Mouse (Mus musculus) midbrain, embryonic 14.5 days (tissue): ENCODE measurements around the gene Syt1. TPM values are rescaled to one million over a fixed set of nuclear protein-coding genes. Genes with fewer than 3 reads are reported as not detected.
A peak's percentile ranks its signal among the peaks of the same experiment; 100 is the strongest.

Experiments
- ATAC-seq: fragments of 200-750 bp; cut with Nextera tagmentation; 2 replicates; pipeline ENCODE4 v1.8.0; 2017; ENCODE audit warnings: moderate number of reproducible peaks, moderate library complexity; ENCODE audit not compliant: low FRiP score, low TSS enrichment
- DNase-seq: peaks from one replicate; pipeline ENCODE4 v3.0.0-alpha.2; 2015
- H3K27ac ChIP-seq: fragments of 300-500 bp; sonication (generic); replicated peaks from 2 replicates; pipeline ENCODE4 v1.5.1; 2014; ENCODE audit warnings: mild to moderate bottlenecking, low read depth, low read length, moderate library complexity
- H3K27me3 ChIP-seq: fragments of 300-500 bp; sonication (generic); 2 replicates; pipeline ENCODE4 v1.6.1; 2014; ENCODE audit warnings: low read length, control low read depth, mixed read lengths; ENCODE audit not compliant: control insufficient read depth, insufficient read depth
- H3K36me3 ChIP-seq: fragments of 300-500 bp; sonication (generic); 2 replicates; pipeline ENCODE4 v1.6.1; 2014; ENCODE audit warnings: low read length, control low read depth; ENCODE audit not compliant: control insufficient read depth, insufficient read depth
- H3K4me1 ChIP-seq: fragments of 300-500 bp; sonication (generic); 2 replicates; pipeline ENCODE4 v1.6.1; 2014; ENCODE audit warnings: mild to moderate bottlenecking, antibody characterized with exemption, low read length, control low read depth; ENCODE audit not compliant: control insufficient read depth, insufficient read depth
- H3K4me2 ChIP-seq: fragments of 300-500 bp; sonication (generic); 2 replicates; pipeline ENCODE4 v1.6.1; 2014; ENCODE audit warnings: mild to moderate bottlenecking, low read length, moderate library complexity
- H3K4me3 ChIP-seq: fragments of 300-500 bp; sonication (generic); replicated peaks from 2 replicates; pipeline ENCODE4 v1.5.1; 2014; ENCODE audit warnings: low read depth, low read length
- H3K9ac ChIP-seq: fragments of 300-500 bp; sonication (generic); replicated peaks from 2 replicates; pipeline ENCODE4 v1.6.1; 2014; ENCODE audit warnings: mild to moderate bottlenecking, low read length, moderate library complexity
- H3K9me3 ChIP-seq: fragments of 300-500 bp; sonication (generic); 2 replicates; pipeline ENCODE4 v1.6.1; 2016; ENCODE audit warnings: low read length, control low read depth, mixed read lengths; ENCODE audit not compliant: control insufficient read depth
- WGBS: fragments of 180-500 bp; shearing (Covaris S2); extraction: QIAGEN DNeasy Blood & Tissue Kit; methylation state at CpG from one replicate; pipeline ENCODE4 v1.1.7; 2014; 5-methylcytosine and 5-hydroxymethylcytosine counted together
- polyA plus RNA-seq: library from polyadenylated mRNA; unstranded; fragments of >200 nt; fragmentation: Nextera tagmentation; extraction: Ambion mirVana; gene quantifications from 2 replicates; pipeline ENCODE4 v1.2.1, GENCODE M21; 2014

Syt1 gene
- 103 and 106 TPM in 2 replicates for polyA plus RNA-seq

DNA sequence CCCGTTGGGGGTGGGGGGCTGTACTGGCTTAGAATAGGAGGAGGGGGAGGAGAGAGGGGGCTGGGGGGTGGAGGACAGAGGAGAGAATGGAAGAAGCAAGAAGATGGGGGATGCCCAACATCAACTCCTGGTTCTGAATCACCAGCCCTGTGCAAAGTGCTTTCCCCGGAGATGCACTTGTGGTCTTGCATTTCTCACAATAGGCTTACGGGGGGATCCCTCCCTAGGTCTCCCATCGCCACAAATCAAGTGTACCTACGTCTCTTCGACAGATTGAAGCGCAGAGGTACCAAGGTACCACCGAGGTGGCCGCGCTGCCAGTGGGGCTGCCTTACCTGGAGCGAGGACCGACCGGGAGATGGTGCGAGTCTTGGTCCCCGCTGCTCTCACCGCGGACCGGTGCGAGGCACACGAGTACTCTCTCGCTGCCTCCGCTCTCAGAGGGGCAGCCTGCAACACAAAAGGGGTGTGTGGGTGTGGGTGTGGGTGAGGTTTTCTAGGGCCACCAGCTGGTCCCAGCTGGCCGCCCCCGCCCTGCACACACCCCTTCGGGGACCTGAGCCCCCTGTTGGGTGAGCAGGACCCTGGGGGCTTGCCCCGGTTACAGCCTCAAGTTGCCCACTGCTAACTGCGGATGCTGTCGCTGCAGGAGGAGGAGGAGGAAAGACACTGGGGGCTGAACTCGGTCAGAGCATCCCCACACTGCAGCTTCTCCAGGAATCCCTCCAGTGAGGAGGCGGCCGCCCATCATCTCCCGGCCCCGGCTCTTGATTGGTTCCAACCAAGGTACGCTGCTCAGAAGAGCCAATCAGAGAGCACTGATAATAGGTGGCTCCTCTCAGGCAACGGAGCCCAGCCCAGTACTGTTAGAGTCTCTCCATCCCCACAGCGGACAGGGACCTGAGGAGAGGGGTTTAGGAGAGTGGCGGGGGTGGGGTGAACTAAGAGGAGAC is at the start of gene Syt1:
Gene Syt1 (minus strand): TSS at position 742 of the 953 bp plus-strand sequence.
- DNase-seq = peak; percentile 95
- peak; percentile 100 for ATAC-seq
- H3K27me3 ChIP-seq = no peaks in the 10 kb centered on the region
- peak within 1 kb of the TSS; percentile 99 for H3K4me2 ChIP-seq
- under 1% methylated on average over 37 of the region's 37 CpGs for WGBS
- H3K4me3 ChIP-seq = peak within 1 kb of the TSS; percentile 82
- H3K9ac ChIP-seq = peak within 1 kb of the TSS; percentile 92
- H3K27ac ChIP-seq = peak within 1 kb of the TSS; percentile 95
- no peaks in the 10 kb centered on the region for H3K36me3 ChIP-seq
- no peaks in the 10 kb centered on the region for H3K9me3 ChIP-seq
- peaks cover 14% of the 10 kb centered on the region for H3K4me1 ChIP-seq

DNA sequence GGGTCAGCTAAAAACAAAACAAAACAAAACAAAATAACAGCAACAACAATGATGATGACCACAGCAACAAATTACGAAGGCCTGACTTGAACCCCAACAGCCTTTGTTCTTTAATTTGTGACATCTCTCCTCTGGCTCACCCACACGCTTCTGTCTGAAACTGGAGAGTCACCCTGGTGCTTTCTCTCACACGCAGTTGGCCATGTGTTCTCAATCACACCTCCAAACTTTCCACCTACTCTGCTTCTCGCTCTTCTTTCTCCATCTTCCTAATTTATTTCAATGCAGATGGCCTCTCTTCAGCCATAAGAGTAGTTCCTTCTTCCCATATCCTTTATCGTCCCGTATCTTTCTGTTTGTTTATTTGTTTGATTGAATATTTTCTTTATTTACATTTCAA is 45.7 kb upstream of the Syt1 start:
- ATAC-seq = no peak
- no peaks in the 10 kb centered on the region for H3K4me1 ChIP-seq
- H3K27me3 ChIP-seq = no peaks in the 10 kb centered on the region
- no peak overlapping the region for H3K4me3 ChIP-seq
- H3K4me2 ChIP-seq = no peak overlapping the region
- peaks cover 4% of the 10 kb centered on the region; the same call in 1 of the 2 replicates for H3K9me3 ChIP-seq
- H3K27ac ChIP-seq = no peak overlapping the region
- no peak for DNase-seq
- WGBS = 91% methylated on average over 6 of the region's 6 CpGs
- H3K9ac ChIP-seq = no peak overlapping the region
- H3K36me3 ChIP-seq = no peaks in the 10 kb centered on the region

DNA sequence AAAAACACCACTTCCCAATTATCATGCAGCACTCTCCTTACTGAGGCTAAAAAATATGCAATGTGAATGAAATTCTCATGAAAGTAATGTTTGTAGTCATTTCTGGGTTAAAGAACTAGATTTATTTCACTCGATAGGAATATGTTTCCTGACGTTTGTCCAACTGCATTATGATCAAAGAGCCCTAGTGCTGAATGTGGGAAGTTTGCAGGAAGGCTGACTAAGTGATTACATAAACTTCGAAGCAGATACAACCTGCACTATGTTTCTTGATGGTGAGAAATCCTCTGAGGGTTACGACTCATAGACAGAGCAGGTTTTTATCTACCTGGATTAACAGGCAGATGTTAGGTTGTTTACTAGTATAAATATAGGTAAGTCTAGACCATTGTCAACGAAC is 36.8 kb upstream of the Syt1 start:
- no peaks in the 10 kb centered on the region for H3K4me1 ChIP-seq
- DNase-seq (no peak), ATAC-seq (no peak)
- WGBS = 87% methylated on average over 5 of the region's 5 CpGs
- H3K4me3 ChIP-seq = no peak overlapping the region
- H3K27me3 ChIP-seq = no peaks in the 10 kb centered on the region
- no peak overlapping the region for H3K27ac ChIP-seq
- H3K9me3 ChIP-seq = no peaks in the 10 kb centered on the region
- H3K4me2 ChIP-seq = no peak overlapping the region
- no peaks in the 10 kb centered on the region for H3K36me3 ChIP-seq
- no peak overlapping the region for H3K9ac ChIP-seq

DNA sequence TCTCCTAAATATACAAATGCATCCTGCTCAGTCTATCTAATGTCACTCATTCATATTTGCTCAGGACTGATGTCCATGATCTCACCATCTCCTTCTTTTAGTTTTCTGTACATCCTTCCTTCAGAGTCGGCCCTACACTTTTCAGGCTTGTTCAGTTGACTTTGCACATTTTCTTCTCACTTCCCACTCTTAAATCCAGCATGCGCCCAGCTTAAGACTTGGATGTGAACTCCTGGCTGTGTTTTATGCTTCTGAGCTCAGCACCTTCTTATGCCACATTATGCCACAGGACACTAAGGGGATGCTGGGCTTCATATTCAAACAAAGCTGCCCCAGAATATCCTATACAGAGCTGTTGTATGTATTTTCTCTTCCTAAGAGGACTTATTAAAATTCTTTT is 36.2 kb upstream of the Syt1 start:
- ATAC-seq (no peak), DNase-seq (no peak)
- no peak overlapping the region for H3K4me3 ChIP-seq
- H3K36me3 ChIP-seq = no peaks in the 10 kb centered on the region
- no peaks in the 10 kb centered on the region for H3K27me3 ChIP-seq
- no peak overlapping the region for H3K4me2 ChIP-seq
- no peak overlapping the region for H3K27ac ChIP-seq
- 84% methylated on average over 2 of the region's 2 CpGs for WGBS
- H3K9me3 ChIP-seq = no peaks in the 10 kb centered on the region
- H3K4me1 ChIP-seq = no peaks in the 10 kb centered on the region
- H3K9ac ChIP-seq = no peak overlapping the region

DNA sequence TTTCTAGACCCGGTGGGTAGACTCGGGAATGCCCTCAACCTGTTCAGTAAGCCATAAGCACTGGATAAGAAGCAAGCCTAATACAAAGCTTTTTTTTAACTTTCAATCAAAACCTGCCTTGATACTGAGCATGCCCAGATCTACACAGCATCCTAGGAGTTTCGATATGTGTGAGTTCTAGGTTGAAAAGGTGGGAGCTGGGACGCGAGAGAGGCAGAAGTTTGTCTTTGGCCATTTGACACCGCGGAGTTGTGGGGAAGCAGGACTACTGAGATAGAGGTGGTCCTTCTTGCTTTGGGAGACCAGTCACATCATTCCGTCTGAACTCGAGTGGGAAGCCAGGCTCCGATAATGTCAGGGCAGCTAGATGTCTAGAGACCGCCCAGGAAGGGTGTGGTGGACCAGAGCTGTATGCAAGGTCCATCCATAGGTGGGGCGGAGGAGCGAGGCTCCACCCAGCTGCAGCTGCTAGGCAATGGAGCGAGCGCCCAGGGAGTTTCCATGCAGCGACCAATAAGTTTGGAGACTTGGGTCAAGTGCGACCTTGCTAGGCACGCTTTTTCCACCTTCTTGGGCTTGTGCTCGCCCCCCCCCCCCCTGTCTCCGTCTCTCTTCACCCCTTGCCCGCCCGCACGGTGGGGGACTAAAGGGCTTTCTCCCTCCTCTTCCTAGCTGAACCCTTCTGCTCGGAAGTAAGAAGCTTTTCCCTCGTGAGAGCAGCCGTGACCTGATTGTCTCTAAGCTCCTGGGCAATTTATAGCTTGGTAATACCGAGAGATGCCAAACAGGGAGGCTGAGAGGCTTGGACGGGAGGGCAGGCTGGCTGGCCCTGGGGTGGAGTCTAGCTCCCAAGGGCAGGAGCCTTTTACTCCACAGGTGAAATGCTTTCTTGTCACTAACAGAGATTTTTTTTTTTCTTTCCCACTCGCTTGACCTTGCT is 714 bp upstream of the Syt1 start:
- Histone ChIP-seq H3K27ac (peak overlapping the region; percentile 95; the same call in 1 of the 2 replicates), H3K4me2 (peak overlapping the region; percentile 99)

DNA sequence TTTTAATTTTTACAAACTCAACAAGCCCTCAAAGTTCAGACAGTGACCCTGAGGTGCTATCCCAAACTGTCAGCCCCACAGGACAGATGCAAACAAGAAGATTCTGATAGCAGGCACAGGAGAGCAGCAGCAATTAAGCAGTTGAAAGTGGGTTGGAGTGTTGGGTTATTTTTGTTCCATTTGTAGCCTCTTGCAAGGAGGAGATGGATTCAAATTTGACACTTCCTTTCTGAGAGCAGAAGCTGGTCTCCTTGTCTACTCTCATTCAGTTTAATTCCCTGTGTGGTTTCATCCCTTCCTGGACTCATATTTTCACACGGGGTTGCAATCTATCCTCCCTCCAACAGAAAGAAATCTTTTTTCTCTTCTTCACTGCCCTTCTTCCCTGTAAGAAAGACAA is 951 bp downstream of the Syt1 start:
- H3K4me3 ChIP-seq = peak overlapping the region; percentile 82
- H3K4me1 ChIP-seq = peaks cover 14% of the 10 kb centered on the region
- H3K9ac ChIP-seq = peak overlapping the region; percentile 92
- no peaks in the 10 kb centered on the region for H3K27me3 ChIP-seq
- DNase-seq (no peak), ATAC-seq (no peak)
- H3K9me3 ChIP-seq = no peaks in the 10 kb centered on the region
- H3K36me3 ChIP-seq = no peaks in the 10 kb centered on the region
- WGBS = 6% methylated on average over 1 of the region's 1 CpGs
- peak overlapping the region; percentile 95 for H3K27ac ChIP-seq
- H3K4me2 ChIP-seq = peak overlapping the region; percentile 99

More for the DNA sequence above, 714 bp upstream of the Syt1 start:
- Histone ChIP-seq H3K4me1 (peaks cover 14% of the 10 kb centered on the region), H3K9me3 (no peaks in the 10 kb centered on the region), H3K27me3 (no peaks in the 10 kb centered on the region), H3K4me3 (peak overlapping the region; percentile 82), H3K9ac (peak overlapping the region; percentile 46), H3K36me3 (no peaks in the 10 kb centered on the region)
- peak; percentile 62 for DNase-seq
- ATAC-seq = peak; percentile 58
- 2% methylated on average over 29 of the region's 29 CpGs for WGBS

DNA sequence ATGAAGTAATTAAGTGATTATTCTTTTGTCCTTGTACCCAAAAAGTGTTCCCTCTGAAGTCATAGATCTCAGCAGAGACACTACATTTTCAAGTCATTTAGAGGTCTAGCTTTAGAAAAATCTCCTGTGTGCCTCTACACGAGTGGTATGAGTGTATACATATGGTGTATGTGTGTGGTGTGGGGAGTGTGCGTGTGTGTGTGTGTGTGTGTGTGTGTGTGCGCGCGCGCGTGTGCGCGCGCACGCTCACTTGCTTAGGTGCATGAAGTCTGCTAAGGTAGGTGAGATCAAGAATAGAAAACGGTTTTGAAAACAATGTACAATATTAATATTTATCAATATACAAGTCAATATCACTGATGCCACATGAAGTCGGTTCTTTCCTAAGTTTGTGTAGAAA is 2.3 kb downstream of the Syt1 start:
- H3K36me3 ChIP-seq = no peaks in the 10 kb centered on the region
- no peaks in the 10 kb centered on the region for H3K9me3 ChIP-seq
- H3K4me2 ChIP-seq = peak overlapping the region; percentile 99
- H3K27me3 ChIP-seq = no peaks in the 10 kb centered on the region
- H3K9ac ChIP-seq = no peak overlapping the region
- peak overlapping the region; percentile 82 for H3K4me3 ChIP-seq
- peaks cover 14% of the 10 kb centered on the region for H3K4me1 ChIP-seq
- 93% methylated on average over 13 of the region's 13 CpGs for WGBS
- ATAC-seq (no peak), DNase-seq (no peak)
- no peak overlapping the region for H3K27ac ChIP-seq

DNA sequence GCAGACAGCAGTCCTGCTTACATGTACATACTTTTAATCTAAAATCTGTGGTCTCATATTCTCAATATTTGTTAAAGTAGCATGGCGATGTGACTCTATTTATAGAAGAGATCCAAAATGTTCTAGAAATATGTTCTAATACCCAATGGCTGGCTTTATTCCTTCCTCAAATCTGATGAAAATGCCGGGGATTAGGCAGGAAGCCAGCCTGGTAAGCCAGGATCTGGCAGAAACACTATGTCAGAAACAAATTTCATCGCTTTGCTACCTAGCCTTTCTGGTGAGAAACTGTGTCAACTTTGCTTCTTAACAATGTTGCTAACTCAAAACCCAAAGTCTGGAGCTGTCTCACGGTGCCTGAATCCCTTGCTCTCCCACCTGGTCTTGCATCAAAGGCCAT is 7.3 kb downstream of the Syt1 start:
- ATAC-seq (no peak), DNase-seq (no peak)
- H3K9ac ChIP-seq = no peak overlapping the region
- H3K4me3 ChIP-seq = no peak overlapping the region
- no peak overlapping the region for H3K27ac ChIP-seq
- no peaks in the 10 kb centered on the region for H3K27me3 ChIP-seq
- H3K9me3 ChIP-seq = no peaks in the 10 kb centered on the region
- H3K4me1 ChIP-seq = peaks cover 5% of the 10 kb centered on the region
- H3K4me2 ChIP-seq = no peak overlapping the region
- H3K36me3 ChIP-seq = no peaks in the 10 kb centered on the region
- 87% methylated on average over 4 of the region's 4 CpGs for WGBS
